Mouse (Mus musculus) testis, adult 2 months (tissue): ENCODE results near the gene Ifih1. TPM values are rescaled to one million over a fixed set of nuclear protein-coding genes. Genes with fewer than 3 reads are reported as not detected.

ENCODE experiments used
- H3K27ac ChIP-seq: fragments of 200-500 bp; 2 replicates; pipeline ENCODE4 v1.5.1; 2012; ENCODE audit warnings: low read depth, low read length; ENCODE audit not compliant: control insufficient read depth, insufficient read depth
- H3K27me3 ChIP-seq: fragments of 200-500 bp; 2 replicates; pipeline ENCODE4 v1.6.1; 2012; ENCODE audit warnings: mild to moderate bottlenecking, low read length, moderate library complexity; ENCODE audit not compliant: control insufficient read depth, insufficient read depth
- H3K36me3 ChIP-seq: fragments of 200-500 bp; 2 replicates; pipeline ENCODE4 v1.6.1; 2012; ENCODE audit warnings: mild to moderate bottlenecking, low read length; ENCODE audit not compliant: control insufficient read depth, insufficient read depth
- H3K4me1 ChIP-seq: fragments of 200-500 bp; 2 replicates; pipeline ENCODE4 v1.6.1; 2012; ENCODE audit warnings: low read length; ENCODE audit not compliant: control insufficient read depth, insufficient read depth
- H3K4me3 ChIP-seq: fragments of 200-500 bp; 2 replicates; pipeline ENCODE4 v1.5.1; 2012; ENCODE audit warnings: low read depth, mild to moderate bottlenecking, low read length, moderate library complexity, mixed read lengths; ENCODE audit not compliant: control insufficient read depth
- CTCF ChIP-seq: fragments of 200-500 bp; IDR thresholded peaks from 2 replicates; pipeline ENCODE4 v1.5.1; 2012; ENCODE audit warnings: low read depth, mild to moderate bottlenecking, inconsistent platforms, low read length, moderate library complexity; ENCODE audit not compliant: control insufficient read depth, insufficient read depth, insufficient replicate concordance
- POLR2A ChIP-seq: fragments of 200-500 bp; IDR thresholded peaks from 2 replicates; pipeline ENCODE4 v1.6.1; 2012; ENCODE audit warnings: low read depth, mild to moderate bottlenecking, inconsistent platforms, low read length, moderate library complexity; ENCODE audit not compliant: control insufficient read depth
- polyA plus RNA-seq: library from polyadenylated mRNA; depleted of rRNA; stranded (reverse); fragments of >200 nt; gene quantifications from 2 replicates; pipeline ENCODE4 v1.2.3, GENCODE M21; 2012; rRNA removed

Gene Ifih1
- polyA plus RNA-seq, 1 experiment, result 0.26 TPM

- TF ChIP-seq CTCF (no peak), POLR2A (no peak)
- no peaks in the 10 kb centered on the region for H3K27me3 ChIP-seq
- H3K4me1 ChIP-seq, result no peaks in the 10 kb centered on the region
- H3K4me3 ChIP-seq, result no peak overlapping the region
- no peaks in the 10 kb centered on the region for H3K36me3 ChIP-seq
- H3K27ac ChIP-seq, result no peak overlapping the region
These were observed 72.8 kb downstream of the Ifih1 start for GRCm38 (mm10) chr2:62573099-62573752.

DNA sequence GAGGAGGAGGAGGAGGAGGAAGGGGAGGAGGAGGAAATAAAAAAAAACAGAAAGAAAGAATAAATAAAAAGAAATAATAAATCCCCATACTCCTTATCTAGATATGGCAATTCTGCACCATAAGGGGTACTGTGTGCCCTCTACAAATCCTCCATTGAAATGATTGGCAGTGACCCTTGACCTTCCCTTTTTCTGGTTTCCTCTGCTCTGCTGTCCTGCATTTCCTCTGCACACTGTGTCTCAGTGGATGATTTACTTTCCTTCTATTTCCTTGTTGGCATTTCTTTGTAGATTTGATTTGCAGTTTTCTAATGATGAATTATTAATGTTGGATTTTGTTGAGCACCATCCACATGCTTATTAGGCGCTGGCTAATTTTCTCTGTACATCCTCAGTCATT is 81.4 kb downstream of the Ifih1 start:
- TF ChIP-seq CTCF (no peak), POLR2A (no peak)
- no peaks in the 10 kb centered on the region for H3K36me3 ChIP-seq
- no peaks in the 10 kb centered on the region for H3K4me1 ChIP-seq
- no peak overlapping the region for H3K4me3 ChIP-seq
- H3K27me3 ChIP-seq, result no peaks in the 10 kb centered on the region
- H3K27ac ChIP-seq, result no peak overlapping the region

GRCm38 (mm10) chr2:62562661-62563485 is 83.2 kb downstream of the Ifih1 start:
- TF ChIP-seq POLR2A (no peak), CTCF (no peak)
- H3K27ac ChIP-seq, result no peak overlapping the region
- no peaks in the 10 kb centered on the region for H3K27me3 ChIP-seq

DNA sequence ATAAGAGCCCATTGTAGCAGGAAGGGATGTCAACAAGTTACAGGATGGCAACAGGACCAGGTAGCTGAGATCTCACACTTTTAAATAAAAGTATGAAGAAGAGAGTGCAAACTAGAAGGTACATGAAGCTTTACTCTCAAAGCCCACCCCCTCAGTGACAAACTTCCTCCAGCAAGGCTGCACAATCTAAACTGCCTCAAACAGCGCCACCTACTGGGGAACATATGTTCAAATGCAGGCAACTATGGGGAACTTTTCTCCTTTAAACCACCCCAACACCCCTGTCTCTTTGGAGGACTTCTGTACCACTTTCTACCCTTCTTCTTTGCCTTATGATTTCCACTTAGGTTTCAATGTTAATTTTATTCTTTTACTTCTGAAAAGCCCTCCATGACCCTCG is 88.6 kb downstream of the Ifih1 start:
- Histone ChIP-seq H3K36me3 (no peaks in the 10 kb centered on the region), H3K27ac (no peak overlapping the region), H3K4me1 (no peaks in the 10 kb centered on the region), H3K27me3 (no peaks in the 10 kb centered on the region), H3K4me3 (no peak overlapping the region)
- TF ChIP-seq CTCF (no peak), POLR2A (no peak)

More at GRCm38 (mm10) chr2:62562661-62563485, 83.2 kb downstream of the Ifih1 start:
- Histone ChIP-seq H3K36me3 (no peaks in the 10 kb centered on the region), H3K4me1 (no peaks in the 10 kb centered on the region), H3K4me3 (no peak overlapping the region)

DNA sequence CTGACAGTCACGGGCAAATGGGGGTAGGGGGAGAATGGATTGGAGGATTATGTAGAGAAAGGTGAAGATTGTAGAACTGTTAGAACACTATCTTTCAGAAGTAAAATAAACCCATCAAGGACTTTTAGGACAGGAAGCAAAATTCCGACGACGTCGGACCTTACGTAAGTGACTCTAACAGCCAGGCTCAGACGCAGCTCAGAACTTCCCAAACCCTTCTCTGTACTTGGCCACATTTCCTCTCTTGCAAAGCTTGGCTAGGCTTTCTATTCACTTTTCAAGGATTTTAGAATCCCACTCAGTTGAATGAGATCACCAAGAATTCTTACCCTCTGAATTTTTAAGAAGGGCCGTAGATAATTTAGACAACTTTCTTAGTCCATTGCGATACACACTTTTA is 89.7 kb downstream of the Ifih1 start:
- TF ChIP-seq POLR2A, result no peak
- TF ChIP-seq CTCF, result no peak
- Histone ChIP-seq H3K4me3 (no peak overlapping the region), H3K27me3 (no peaks in the 10 kb centered on the region), H3K4me1 (no peaks in the 10 kb centered on the region), H3K36me3 (no peaks in the 10 kb centered on the region), H3K27ac (no peak overlapping the region)

DNA sequence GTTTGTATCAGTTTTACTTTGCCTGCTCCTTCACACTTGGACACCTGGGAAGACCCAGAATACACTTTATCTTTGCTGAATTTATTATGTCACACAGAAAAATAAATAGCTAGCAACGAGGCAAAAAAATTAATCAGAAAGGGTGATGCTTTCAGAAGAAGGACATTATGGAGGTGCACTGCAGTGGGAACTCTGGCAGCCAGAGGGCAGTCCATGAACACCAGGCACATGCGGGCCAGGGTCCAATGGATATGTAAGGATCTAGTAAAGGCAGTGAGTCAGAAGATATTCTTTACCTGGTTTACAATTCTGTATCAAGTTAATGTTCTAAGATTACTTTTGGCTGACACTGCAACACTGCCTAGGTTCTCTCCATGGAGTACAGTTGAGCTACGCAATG is 96.4 kb downstream of the Ifih1 start:
- H3K36me3 ChIP-seq, result no peaks in the 10 kb centered on the region
- no peaks in the 10 kb centered on the region for H3K4me1 ChIP-seq
- no peaks in the 10 kb centered on the region for H3K27me3 ChIP-seq
- no peak overlapping the region for H3K4me3 ChIP-seq
- no peak for TF ChIP-seq CTCF
- no peak for TF ChIP-seq POLR2A
- no peak overlapping the region for H3K27ac ChIP-seq

DNA sequence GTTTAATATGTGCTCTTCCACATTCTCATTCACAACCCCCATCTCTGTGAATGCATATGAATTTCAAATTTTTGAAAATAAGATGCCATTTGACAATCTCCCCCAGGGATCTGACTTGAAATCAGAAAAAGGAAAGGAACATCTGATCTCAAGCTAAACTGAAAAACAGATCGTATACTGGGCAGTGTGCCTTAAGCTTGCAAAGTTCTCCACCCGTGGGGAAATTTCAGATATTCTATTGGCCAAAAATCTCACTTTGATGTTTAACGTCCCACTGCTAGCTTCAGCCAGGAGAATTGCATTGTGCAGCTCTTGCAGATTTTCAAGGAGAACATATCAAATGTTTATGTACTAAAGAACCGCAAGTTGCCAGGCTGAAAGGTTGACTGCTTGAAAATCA is 96.9 kb downstream of the Ifih1 start:
- Histone ChIP-seq H3K27ac (no peak overlapping the region), H3K4me1 (no peaks in the 10 kb centered on the region), H3K4me3 (no peak overlapping the region), H3K27me3 (no peaks in the 10 kb centered on the region), H3K36me3 (no peaks in the 10 kb centered on the region)
- no peak for TF ChIP-seq POLR2A
- TF ChIP-seq CTCF, result no peak

DNA sequence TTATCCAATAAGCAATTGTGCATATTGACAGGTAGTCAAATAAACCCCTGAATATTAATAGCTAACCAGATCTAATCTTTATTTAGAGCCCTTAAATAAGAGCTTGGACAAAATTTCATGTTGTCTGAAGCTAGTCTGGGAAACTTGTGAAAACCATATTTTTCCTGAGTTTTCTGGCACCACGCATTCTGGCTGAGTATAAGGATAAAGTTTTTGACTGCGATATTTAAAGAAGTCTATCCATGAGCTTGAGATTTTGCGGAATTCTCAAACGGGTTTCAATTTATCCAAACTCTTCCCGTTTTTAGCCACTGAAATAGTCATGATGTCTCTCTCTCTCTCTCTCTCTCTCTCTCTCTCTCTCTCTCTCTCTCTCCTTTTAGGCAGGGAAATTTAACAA is 98.0 kb downstream of the Ifih1 start:
- H3K36me3 ChIP-seq, result no peaks in the 10 kb centered on the region
- no peaks in the 10 kb centered on the region for H3K27me3 ChIP-seq
- no peak overlapping the region for H3K27ac ChIP-seq
- no peak for TF ChIP-seq CTCF
- no peak for TF ChIP-seq POLR2A
- H3K4me1 ChIP-seq, result no peaks in the 10 kb centered on the region
- H3K4me3 ChIP-seq, result no peak overlapping the region

Other genes with a start within 250 kb of the Ifih1 start
- gene Dpp4, start 234.0 kb downstream of the Ifih1 start, polyA plus RNA-seq, result 0.25 and 0.84 TPM in 2 replicates
- not detected in 2 replicates for gene Gcg, start 162.6 kb downstream of the Ifih1 start, polyA plus RNA-seq
- not detected in 2 replicates for gene Fap, start 72.2 kb downstream of the Ifih1 start, polyA plus RNA-seq
- gene Gca, start 18.0 kb upstream of the Ifih1 start, polyA plus RNA-seq, result 20.5 and 26.4 TPM in 2 replicates